Mouse (Mus musculus) naive thymus-derived CD4-positive, alpha-beta T cell, adult 2 months (primary cell): ENCODE data around the gene Hist4h4.
"Not testable (repeated sequence)": the region's sequence is repeated elsewhere in the genome, so short reads cannot be mapped to it uniquely, and the experiment has no call there.

Experiments used
- DNase-seq: peaks from one replicate; pipeline ENCODE4 v3.0.0-alpha.2; 2011; ENCODE audit warnings: low read depth

The Hist4h4 gene

DNA sequence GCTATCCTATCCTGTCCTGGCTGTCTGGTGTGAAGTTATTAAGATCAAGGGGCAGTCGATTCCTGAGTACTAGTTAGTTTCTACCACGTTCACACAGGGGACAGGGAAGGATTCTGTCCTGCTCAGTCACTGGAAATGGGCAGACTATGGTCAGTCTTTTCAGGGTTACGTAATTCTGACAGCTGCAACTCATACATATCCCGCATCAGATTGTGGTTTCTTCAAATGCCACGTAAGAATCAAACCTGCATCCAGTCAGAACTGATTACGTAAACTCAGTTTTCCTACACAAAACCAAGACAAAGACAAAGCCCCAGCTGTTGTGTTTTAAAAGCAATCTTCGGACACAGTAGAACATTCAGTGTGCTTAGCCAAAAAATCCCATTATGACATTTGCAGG is 11.2 kb upstream of the Hist4h4 start:
- no peak for DNase-seq

DNA sequence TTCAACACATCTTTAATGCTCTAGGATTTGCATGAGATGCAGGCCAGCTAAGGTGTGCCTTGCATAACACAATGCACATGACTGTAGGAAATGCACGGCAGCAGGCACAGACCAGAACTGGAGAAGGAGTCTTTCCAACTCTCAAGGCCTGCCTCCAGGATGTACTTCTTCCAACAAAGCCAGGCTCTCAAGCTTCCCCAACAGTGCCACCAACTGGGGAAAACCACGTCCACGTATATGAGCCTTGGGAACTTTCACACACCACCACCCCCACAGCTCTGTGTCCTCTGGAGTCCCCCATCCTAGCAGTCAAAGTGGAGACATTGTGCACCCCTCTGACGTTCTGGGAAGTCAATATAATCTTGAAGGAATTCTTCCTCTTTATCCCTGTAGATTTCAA is 8.9 kb upstream of the Hist4h4 start:
- no peak for DNase-seq

DNA sequence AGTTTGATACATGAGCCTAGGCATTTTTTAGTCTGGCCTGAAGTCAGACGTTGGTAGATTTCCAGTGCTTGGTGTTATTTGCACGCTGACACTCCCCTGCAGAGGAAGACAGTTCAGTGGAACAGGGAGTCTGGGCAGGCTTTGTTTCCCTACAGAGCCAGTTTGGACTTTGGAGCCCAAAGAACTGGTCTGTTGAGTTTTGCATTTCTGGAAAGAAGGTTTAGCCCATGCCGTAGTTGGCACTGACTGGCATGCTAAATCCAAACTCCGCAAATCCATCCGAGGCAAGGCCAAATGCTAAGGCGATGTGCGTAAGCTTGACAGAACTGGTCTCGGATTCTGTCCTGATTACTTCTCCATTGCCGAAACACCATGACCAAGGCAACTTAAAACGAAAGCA is 7.0 kb upstream of the Hist4h4 start:
- no peak for DNase-seq

DNA sequence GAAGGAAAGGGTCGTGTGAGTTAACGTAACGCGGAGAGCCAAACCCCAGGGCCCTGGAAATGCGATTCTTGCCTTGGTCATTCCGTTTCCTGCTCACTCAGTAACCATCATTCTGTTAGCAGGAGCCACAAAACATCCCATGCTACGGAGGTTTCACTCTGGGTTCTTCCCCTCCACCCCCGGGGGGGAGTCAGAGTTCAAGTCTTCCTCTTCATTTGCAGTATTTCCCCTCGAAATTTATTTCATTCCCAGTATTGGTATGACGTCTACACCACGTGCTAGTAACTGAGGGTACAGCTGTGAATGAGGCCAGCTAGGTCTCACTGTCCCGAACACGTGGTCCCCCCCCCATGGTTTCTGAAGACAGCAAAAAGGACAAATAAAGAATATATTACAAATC is 5.5 kb upstream of the Hist4h4 start:
- DNase-seq, result no peak

DNA sequence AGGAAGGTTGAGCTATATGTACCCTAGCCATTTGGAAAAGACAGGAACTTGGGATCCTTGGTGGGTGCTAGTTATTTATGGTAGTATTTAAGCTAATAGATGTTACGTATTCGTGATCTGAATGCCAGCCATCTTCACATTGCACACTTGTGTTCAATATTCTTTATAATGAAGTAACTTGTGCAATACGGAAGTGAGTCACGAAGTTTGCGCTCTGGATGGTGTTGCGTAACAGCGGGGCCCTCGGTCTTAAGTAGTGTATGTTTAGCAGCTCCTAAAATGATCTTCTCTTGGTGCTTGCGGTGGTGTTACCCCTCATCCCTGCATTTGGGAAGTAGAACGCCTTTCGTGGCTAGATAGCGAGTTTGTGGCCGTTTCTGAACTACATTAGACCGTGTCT is 4.9 kb upstream of the Hist4h4 start:
- DNase-seq, result peak; percentile 79

DNA sequence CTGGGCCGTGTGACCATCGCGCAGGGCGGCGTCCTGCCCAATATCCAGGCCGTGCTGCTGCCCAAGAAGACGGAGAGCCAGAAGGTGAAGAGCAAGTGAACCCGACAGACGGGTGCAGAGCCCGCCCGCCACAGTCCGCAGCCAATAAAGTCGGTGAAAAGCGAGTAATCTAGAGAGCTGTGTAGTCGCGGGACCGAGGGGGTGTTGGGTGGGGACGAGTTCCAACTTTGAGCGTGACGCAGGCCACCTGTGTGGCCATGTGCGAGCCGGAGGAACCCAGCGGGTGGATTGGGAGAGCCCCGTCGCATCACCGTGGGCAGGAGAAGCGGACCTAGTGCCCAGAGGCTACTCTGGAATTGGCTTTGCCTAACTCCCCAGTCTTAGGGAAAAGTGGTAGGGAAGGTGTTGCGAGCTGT is 4.4 kb upstream of the Hist4h4 start:
- DNase-seq, result peak; percentile 68

DNA sequence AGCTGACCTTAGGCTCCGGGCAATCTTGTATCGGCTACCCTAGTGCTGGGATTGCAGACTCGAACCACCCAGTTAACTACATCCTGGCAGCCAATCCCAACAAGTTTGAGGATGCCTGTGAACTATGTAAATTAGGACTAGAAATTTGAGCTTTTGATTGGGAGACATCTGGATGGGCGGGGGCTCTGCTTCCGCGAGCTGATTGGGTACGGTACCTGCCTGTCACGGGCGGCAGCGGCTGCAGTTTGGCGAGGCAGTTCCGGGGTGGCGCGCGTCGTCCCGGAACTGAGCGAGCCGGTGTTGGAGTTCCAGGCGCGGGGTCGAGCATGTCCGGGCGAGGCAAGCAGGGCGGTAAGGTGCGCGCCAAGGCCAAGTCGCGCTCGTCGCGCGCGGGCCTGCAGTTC is 3.8 kb upstream of the Hist4h4 start, which contains the start of gene H2afj:
Gene H2afj, plus strand, starts transcription at position 231 of the 404 bp plus-strand sequence.
- DNase-seq, result peak; percentile 98

DNA sequence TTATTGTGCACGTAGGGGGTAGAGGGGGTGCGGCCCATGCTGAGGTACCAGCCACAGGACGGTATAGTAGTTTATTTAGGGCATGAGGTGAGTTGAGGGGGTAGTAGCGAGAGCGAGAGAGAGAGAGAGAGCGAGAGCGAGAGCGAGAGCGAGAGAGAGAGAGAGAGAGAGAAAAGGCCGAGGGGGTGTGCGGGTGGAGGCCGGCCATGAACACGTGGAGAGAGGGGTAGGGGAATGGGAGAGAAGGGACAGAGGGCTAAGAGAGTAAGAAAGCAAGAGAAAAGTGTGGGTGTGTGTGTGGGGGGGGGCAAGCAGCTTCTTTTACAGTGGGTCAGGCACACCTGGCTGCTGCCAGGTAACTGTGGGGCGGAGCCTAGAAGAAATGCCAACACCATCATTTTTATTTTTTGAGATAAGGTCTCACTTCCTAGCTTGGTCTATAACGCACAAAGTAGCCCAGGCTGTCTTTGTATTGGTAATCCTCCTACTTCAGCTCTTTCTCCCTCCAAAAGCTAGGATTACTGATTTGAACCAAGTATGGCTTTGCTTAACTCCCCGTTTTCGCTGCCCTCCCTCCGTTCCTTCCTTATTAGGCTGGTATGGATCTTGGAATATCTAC is 3.3 kb upstream of the Hist4h4 start:
- no peak for DNase-seq

DNA sequence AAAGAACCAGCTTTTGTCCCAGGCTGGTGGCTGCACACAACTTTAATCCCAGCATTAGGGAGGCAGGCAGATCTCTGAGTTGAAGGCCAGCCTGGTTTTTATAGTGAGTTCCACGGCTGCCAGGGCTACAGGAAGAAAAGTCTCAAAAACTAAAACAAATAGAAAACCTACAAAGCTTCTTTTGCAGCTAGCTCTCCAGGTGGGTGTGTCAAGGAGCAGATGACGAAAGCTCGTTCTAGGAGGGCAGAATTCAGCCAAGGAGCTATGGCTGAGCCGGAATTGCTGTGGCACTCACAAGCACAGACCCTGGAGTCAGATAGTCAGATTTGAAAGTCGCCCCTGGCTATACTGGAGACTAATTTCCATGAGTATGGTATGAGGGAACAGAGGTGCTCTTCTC is 2.6 kb upstream of the Hist4h4 start:
- no peak for DNase-seq

DNA sequence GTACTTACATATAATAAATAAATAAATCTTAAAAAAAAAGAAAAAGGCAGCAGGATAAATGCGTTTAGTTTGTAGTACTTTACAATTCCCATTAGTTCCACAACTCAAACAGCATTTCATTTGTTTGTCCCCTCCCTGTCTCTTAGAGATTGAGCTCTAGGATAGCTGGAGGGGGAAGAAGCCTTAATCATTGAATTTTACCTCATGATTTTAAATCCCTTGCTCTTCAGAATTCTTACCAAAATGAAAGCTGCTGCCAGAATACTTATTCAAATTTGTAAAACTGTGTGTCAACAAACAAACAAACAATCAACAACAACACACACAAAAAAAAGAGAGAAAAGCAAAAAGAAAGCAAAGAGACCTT is 1.2 kb upstream of the Hist4h4 start:
- DNase-seq, result no peak

DNA sequence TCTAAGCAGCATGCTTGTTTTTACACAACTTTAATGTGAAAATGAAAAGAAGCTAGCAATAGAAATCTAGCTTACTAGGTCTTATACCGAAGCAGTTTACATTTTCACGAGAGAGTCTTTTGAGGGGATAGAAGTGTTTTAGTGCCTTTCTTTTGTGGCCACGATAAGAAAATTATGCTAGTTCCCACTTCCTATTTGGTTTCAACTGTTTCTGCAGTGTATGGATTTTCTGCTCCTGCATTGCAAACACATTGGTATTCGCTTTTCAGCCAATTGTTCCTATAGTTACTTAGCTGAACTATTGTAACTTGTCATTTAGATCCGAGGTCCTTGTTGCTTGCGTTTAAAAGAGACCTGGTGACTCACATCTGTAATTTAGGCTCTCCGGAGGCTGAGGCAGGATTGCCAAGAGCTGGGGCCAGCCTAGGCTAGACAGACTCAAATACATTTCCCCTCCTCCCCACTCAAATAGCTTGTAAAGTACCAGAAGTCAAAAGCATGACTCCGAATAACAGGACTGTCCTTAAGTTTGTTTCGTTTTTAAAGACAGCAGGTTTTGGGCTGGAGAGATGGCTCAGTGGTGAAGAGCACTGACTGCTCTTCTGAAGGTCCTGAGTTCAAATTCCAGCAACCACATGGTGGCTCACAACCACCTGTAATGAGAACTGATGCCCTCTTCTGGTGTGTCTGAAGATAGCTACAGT is 642 bp upstream of the Hist4h4 start:
- DNase-seq, result peak; percentile 62

DNA sequence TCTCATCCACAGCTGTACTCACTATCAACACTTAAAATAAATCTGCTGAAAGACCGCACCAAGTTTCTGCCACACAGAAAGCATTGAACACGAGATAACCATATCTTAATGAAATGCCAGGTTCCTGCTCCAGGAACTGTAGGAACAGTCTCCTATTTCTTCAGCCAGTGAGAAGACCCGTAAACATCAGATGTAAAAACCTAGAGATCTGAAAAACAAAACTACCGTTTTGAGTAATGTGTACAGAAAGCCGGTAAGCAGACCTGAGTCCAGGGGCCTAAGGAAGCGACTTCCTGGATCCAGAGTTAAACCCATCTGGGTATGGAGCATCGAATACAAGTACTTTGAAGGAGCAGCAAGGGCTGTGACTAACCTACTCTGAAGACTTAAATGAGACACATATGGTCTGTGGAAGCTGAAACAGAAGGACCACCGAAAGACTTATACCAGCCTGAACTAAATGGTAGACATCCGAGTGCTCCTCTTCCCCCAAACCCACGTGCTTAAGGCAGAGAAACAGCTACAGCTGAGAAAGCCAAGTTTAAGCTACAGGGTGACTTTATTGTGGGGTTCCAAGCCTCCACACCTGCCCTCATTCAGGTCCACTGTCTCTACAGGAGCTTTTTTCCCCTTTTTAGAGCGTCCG is 999 bp downstream of the Hist4h4 start:
- no peak for DNase-seq

DNA sequence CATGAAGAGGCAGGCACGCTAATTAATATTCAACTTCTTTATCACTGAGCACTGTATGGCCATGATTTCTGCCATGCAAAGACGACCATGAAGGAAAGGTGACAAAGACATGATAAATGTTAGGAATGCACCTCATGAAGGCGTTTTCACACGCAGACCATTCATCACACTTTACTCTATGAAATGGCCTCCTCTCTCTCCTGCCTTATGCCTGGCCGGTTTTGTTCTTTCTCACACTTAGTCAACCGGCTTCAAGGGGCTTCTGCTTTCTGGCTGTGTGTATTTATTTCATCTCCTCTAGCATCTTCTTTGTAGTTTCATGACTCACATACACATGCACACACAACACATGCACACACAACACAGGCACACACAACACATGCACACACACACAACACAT is 2.9 kb downstream of the Hist4h4 start:
- DNase-seq, result no peak

DNA sequence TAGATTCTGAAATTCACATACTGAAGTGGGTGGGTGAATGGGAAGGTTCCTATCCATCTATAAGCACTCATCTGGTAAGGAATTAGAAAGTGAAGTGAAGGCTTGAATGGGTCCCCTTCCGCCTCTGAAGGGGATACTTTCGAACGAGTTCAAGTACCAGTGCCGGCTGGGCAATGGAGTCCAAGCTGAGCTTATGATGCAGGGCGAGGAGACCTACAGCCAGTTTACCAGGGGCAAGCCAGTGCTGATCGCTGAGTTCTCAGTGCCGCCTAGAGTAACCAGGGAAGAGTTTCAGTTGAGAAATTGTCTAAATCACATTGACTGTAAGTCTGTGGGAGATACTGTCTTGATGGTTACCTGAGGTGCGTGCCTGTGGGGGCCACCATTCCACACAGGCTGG is 3.5 kb downstream of the Hist4h4 start:
- no peak for DNase-seq

DNA sequence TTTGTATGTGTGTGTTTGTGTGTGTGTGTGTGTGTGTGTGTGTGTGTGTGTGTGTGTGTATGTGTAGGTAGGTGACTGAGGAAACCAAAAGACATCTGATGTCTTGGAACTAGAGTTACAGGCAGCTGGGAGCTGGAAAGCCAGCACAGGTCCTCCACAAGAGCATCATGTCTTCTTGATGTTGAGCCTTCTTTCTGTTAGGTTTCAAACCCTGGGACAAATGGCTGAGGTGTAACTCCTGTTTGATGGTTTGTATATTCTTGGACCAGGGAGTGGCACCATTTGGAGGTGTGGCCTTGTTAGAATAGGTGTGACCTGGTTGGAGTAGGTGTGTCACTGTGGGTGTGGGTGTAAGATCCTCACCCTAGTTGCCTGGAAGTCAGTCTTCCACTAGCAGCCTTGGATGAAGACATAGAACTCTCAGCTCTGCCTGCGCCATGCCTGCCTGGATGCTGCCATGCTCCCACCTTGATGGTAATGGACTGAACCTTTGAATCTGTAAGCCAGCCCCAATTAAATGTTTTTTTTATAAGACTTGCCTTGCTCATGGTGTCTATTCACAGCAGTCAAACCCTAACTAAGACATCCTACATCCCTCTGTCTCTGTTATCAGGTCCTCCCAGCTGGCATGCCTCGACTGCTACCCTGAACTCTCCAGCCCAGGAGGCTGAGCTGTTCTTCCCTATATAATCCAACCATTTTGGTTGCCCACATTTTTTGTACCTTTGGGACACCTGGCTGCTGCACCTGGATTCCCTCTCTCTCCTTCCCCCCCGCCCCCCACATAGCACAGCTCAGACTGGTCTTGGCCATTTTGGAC is 6.1 kb downstream of the Hist4h4 start:
- not testable (repeated sequence) for DNase-seq

DNA sequence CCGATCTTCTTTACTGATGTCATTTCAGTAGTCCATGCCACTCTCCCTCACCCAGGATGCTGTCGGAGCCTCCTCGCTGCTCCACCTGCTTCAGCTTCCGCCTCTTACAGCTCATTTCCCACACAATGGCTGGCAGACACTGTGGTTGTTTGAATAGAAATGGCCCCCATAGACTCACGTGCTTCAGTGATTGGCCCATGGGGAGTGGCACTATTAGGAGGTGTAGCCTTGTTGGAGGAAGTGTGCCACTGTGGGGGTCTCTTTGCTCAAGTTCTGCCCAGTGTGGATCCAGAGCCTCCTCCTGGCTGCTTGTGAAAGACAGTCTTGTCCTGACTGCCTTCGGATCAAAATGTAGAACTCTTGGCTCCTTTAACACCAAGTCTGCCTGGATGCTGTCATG is 8.4 kb downstream of the Hist4h4 start:
- DNase-seq, result no peak

DNA sequence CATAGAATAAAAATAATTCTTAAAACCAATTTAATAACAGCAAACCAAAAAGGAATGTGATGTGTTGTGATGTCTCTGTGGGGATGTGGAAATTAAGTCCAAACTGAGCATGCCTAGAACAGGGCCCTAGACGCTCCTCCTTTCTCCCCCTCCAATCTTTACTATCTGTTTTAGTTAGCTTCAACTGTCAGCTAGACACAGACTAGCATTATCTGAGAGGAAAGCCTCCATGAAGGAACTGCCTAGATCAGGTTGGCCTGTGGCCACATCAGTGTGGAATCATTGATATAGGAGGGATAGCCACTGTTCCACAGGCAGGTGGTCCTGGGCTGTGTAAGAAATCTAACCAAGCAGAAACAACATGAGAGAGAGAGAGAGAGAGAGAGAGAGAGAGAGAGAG is 9.1 kb downstream of the Hist4h4 start:
- no peak for DNase-seq

DNA sequence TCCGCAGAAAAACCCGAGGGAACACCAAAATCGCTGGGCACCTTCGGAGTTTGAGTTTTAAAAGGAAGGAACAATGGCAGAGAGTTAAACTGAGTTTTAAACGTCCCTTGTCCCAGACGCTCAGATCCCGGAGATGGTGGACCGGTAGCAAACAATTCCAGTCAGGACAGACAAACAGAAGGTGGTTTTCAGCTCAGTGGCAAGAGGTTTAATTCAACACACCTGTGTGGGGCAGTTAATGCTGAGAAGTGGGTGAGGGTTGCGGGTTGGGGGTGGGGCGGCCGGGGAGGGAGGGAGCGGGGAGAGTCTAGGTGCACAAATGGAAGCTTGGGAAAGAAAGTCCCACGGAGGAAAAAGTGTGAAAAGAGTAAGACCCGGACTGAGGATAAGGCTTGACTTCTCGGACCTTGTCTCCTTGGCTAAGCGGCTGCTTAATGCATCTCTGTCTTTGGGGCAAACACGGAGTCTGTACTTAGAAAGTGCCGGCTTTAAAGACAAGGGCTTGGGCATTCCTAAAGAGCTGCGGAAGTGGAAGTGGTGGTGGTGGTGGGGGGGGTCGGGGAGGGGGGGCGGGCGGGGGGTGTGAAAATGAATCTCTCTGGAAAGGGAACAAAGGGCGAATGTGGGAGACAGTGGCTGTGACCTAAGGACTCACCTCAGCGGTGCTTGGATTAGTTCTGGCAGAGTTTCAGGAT is 10.2 kb downstream of the Hist4h4 start:
- DNase-seq, result peak; percentile 27

DNA sequence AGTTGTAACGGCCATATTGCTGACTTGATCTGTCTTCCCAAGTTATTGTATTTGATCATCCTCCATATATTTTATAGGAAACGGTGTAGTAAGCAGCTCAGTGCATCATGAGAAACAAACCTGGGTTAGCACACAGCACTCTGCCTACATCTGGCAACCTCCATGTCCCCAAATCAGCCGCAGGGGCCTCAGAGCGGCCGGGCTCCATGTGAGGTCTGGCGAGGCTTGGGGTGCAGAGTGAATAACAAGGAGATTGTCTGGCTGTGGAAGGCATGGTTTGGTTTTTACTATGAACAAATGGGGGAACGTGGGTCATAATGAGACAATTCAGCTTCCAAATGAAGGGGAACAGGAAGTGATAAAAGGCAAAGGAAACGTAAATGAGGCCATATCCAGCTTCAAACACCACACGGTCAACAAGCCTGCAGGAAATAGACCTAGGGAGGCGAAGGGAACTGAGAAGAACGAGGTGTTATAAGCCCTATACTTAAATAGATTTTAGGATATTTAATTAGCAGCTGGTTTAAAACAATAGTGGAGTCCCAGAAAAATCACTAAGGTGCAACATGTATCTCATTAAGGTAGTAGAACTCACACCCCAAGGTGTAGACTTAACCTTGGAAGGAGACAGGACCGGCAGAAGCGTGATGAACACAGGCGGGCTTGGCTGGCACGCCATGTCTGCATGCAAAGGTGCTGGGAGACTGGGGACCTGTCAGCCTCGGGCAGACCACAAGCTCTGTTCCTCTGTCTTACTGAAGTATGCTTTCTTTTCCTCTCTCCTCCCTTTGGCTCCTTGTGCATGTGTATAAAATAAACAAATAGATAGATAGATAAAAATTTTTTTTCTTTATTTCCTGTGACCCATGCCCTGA is 11.1 kb downstream of the Hist4h4 start:
- peak; percentile 44 for DNase-seq

DNA sequence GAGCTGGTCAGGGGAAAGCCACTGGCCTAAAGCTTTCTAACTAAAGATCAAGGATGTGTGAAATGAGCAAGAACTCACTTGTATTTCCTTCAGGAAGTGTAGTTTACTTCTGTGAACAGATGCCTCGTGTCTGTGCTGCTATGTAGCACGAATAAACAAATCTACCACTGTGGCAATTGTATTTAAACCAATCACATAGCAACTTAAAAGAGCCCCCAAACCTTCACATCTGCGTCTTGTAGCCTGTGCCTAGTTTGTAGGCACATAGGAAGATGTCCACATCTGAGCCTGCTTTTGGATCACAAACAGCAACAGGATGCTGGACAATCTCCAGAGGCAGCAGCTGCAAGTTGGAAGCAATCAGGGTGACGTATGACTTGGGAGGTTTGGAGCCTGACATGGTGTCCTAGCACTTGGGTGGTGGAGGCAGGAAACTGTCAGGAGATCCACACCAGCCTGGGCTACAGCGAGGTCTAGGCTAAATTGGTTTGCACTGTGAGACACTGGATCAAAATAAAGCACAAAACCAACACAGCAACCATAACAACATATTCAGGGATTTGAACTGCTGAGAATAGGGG is 14.7 kb downstream of the Hist4h4 start:
- DNase-seq, result no peak

DNA sequence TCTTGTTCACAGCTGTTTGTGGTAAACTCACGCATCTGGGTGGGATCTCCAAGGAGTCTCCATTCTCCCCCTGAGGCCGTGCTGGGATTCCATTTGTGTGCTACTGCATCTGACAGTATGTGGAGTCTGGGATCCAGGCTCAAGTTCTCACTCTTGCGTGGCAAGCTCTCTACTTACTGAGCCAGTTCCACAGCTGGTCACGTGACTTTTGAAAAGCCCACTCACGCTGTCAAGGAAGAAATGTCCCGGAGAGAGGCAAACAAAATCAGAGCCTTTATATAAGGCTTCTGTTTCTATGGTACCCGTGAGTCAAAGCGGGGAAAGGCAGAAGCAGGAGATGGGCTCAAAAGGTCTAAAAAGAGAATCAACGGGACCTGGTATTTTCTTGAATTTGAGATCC is 21.5 kb downstream of the Hist4h4 start:
- no peak for DNase-seq
